Mouse (Mus musculus) frontal cortex, postnatal 25 days (tissue): ENCODE measurements around the gene Irf5.
"Not testable (repeated sequence)": the region's sequence is repeated elsewhere in the genome, so short reads cannot be mapped to it uniquely, and the experiment has no call there.

ENCODE experiments used
- DNase-seq, 2 experiments: peaks; one replicate each; pipeline ENCODE4 v3.0.0; 2022; ENCODE audit warnings: low spot score in 2 of 2

The Irf5 gene

GRCm38 (mm10) chr6:29527361-29528164 is 1.1 kb downstream of the Irf5 start:
- no peak for DNase-seq

GRCm38 (mm10) chr6:29528165-29528505 is 1.7 kb downstream of the Irf5 start:
- no peak for DNase-seq

GRCm38 (mm10) chr6:29528561-29529443 is 2.4 kb downstream of the Irf5 start:
- no peak for DNase-seq

- DNase-seq: no peak
These were observed 3.0 kb downstream of the Irf5 start for GRCm38 (mm10) chr6:29529444-29529820.

GRCm38 (mm10) chr6:29530050-29530449 is 3.6 kb downstream of the Irf5 start:
- no peak for DNase-seq

GRCm38 (mm10) chr6:29535316-29535715 is 8.9 kb downstream of the Irf5 start:
- DNase-seq: no peak

- no peak for DNase-seq
These were observed 10.3 kb downstream of the Irf5 start for GRCm38 (mm10) chr6:29536651-29537193.

- no peak for DNase-seq
These were observed 10.8 kb downstream of the Irf5 start for GRCm38 (mm10) chr6:29537221-29537620.

GRCm38 (mm10) chr6:29539502-29539901 is 13.1 kb downstream of the Irf5 start:
- no peak for DNase-seq

GRCm38 (mm10) chr6:29540223-29540622 is 13.8 kb downstream of the Irf5 start:
- DNase-seq: no peak

- no peak for DNase-seq
These were observed 14.5 kb downstream of the Irf5 start for GRCm38 (mm10) chr6:29540956-29541355.

GRCm38 (mm10) chr6:29545611-29546010 is 19.2 kb downstream of the Irf5 start:
- no peak for DNase-seq

- DNase-seq: no peak
These were observed 21.2 kb downstream of the Irf5 start for GRCm38 (mm10) chr6:29547582-29547981.

GRCm38 (mm10) chr6:29548086-29548485 is 21.7 kb downstream of the Irf5 start:
- no peak for DNase-seq

GRCm38 (mm10) chr6:29552526-29552925 is 26.1 kb downstream of the Irf5 start:
- DNase-seq: no peak

- DNase-seq: no peak
These were observed 30.7 kb downstream of the Irf5 start for GRCm38 (mm10) chr6:29557112-29557511.

- not testable (repeated sequence) for DNase-seq
These were observed 50.0 kb downstream of the Irf5 start for GRCm38 (mm10) chr6:29576388-29576787.

GRCm38 (mm10) chr6:29580770-29581169 is 54.3 kb downstream of the Irf5 start:
- no peak for DNase-seq

- DNase-seq: no peak
These were observed 54.8 kb downstream of the Irf5 start for GRCm38 (mm10) chr6:29581202-29581601.
